Mouse (Mus musculus) kidney, adult 2 months (tissue): ENCODE measurements at regions not wholly inside any gene's neighbourhood (a gene's known extent, or its start where the extent isn't known, plus 50 kb on each side); places are given as distances from the start of the nearest gene placed in this dataset.

Experiments
- DNase-seq: peaks from one replicate; pipeline ENCODE4 v3.0.0; 2021
- H3K27ac ChIP-seq: fragments of 200-500 bp; 2 replicates; pipeline ENCODE4 v1.5.1; 2012; ENCODE audit warnings: low read depth, low read length, control low read depth, inconsistent platforms; ENCODE audit not compliant: insufficient read depth
- H3K27me3 ChIP-seq: fragments of 200-500 bp; replicated peaks from 2 replicates; pipeline ENCODE4 v1.6.1; 2012; ENCODE audit warnings: mild to moderate bottlenecking, moderate library complexity, low read length, inconsistent platforms; ENCODE audit not compliant: control insufficient read depth, insufficient read depth
- H3K36me3 ChIP-seq: fragments of 200-500 bp; 2 replicates; pipeline ENCODE4 v1.6.1; 2012; ENCODE audit warnings: mild to moderate bottlenecking, moderate library complexity, low read length, inconsistent platforms; ENCODE audit not compliant: control insufficient read depth, insufficient read depth
- H3K4me1 ChIP-seq: fragments of 200-500 bp; 2 replicates; pipeline ENCODE4 v1.6.1; 2011; ENCODE audit warnings: low read length; ENCODE audit not compliant: control insufficient read depth, insufficient read depth
- H3K4me3 ChIP-seq: fragments of 200-500 bp; 2 replicates; pipeline ENCODE4 v1.5.1; 2011; ENCODE audit warnings: mild to moderate bottlenecking, low read depth, low read length, control low read depth; ENCODE audit not compliant: insufficient read depth
- CTCF ChIP-seq: fragments of 200-500 bp; conservative IDR thresholded peaks from 2 replicates; pipeline ENCODE4 v1.5.1; 2011; ENCODE audit warnings: low read depth, mild to moderate bottlenecking, control low read depth, low read length, moderate library complexity, mixed read lengths; ENCODE audit not compliant: insufficient read depth, insufficient read length
- POLR2A ChIP-seq: fragments of 200-500 bp; IDR thresholded peaks from one replicate; pipeline ENCODE4 v1.6.1; 2011; ENCODE audit warnings: low read depth, low read length, control low read depth
- WGBS: fragments of 180-500 bp; shearing (Covaris S2); methylation state at CpG from one replicate; pipeline ENCODE4 v1.1.7; 2018; 5-methylcytosine and 5-hydroxymethylcytosine counted together

DNA sequence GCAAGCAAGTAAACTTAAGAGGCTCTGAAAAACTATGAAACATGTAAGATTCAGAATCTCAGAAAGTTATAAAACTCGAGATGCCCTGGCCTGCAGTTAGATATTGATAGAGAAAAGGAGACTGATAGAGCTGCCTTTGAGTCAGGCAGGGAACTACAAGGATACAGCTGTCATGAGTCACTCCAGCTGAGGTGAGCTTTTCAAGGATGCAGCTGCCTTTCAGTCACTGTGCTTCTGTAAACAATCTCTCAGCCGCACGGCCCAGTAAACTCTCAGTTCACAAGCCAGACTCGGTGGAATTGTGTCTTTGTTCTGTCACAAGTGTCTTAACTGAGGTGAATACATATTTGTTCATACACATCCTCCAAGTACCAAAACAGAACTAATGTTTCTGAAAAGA, 334.9 kb upstream of the Rsrc1 start:
- no peak for DNase-seq
- TF ChIP-seq POLR2A (no peak), CTCF (no peak)
- no peak overlapping the region for H3K27ac ChIP-seq

GRCm38 (mm10) chr3:66649271-66649670, 331.9 kb upstream of the Rsrc1 start:
- TF ChIP-seq POLR2A (no peak), CTCF (no peak)
- Histone ChIP-seq H3K36me3 (no peaks in the 10 kb centered on the region), H3K4me1 (no peaks in the 10 kb centered on the region), H3K27ac (no peak overlapping the region), H3K4me3 (no peak overlapping the region), H3K27me3 (no peaks in the 10 kb centered on the region)
- WGBS = 86% methylated on average over 4 of the region's 4 CpGs
- DNase-seq = no peak

More for the DNA sequence above, 334.9 kb upstream of the Rsrc1 start:
- Histone ChIP-seq H3K27me3 (no peaks in the 10 kb centered on the region), H3K4me3 (no peak overlapping the region), H3K36me3 (no peaks in the 10 kb centered on the region), H3K4me1 (no peaks in the 10 kb centered on the region)
- 24% methylated on average over 4 of the region's 4 CpGs for WGBS

DNA sequence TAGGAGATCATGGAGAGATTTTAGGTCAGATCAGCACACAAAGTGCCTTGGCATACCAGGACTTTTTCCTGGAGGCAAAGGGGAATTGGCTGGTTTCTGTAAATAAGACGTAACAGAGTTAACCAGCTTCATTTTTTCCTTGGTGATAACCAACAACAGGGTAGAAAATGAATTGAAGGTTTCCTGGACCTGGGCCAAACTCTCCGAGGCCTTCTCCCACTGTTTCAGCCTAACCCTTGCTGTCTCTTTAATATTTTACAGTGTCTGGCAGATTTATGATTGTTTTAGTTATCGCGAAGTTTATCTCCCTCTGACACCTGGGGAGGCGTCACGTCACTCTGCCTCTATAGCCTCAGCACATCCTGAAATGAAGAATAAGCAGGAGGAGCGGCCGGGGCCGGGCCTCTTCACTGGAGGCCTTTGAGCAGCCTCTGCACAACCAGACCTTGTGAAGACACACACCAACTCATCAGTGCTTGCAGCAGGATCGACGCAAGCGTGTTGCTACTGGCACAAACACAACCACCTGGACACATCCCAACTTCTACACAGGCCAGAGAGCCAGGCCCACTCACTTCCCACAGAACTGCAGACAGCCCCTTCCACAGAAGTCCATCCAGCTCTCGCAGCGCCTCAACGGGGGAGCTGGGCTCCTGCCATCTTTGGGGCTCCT, 331.0 kb upstream of the Rsrc1 start:
- 53% methylated on average over 15 of the region's 15 CpGs for WGBS
- Histone ChIP-seq H3K36me3 (no peaks in the 10 kb centered on the region), H3K27ac (no peak overlapping the region), H3K27me3 (no peaks in the 10 kb centered on the region), H3K4me1 (no peaks in the 10 kb centered on the region), H3K4me3 (no peak overlapping the region)
- TF ChIP-seq POLR2A (no peak), CTCF (no peak)
- DNase-seq = no peak

- no peaks in the 10 kb centered on the region for H3K27me3 ChIP-seq
- H3K4me3 ChIP-seq = no peak overlapping the region
- no peaks in the 10 kb centered on the region for H3K36me3 ChIP-seq
- H3K27ac ChIP-seq = no peak overlapping the region
- no peaks in the 10 kb centered on the region for H3K4me1 ChIP-seq
- TF ChIP-seq CTCF = no peak
- no peak for TF ChIP-seq POLR2A
- DNase-seq = no peak
- 52% methylated on average over 16 of the region's 16 CpGs for WGBS
These were observed 330.3 kb upstream of the Rsrc1 start for GRCm38 (mm10) chr3:66650749-66651472.

- no peaks in the 10 kb centered on the region for H3K27me3 ChIP-seq
- 79% methylated on average over 7 of the region's 7 CpGs for WGBS
- no peak for DNase-seq
These were observed 328.9 kb upstream of the Rsrc1 start for GRCm38 (mm10) chr3:66652139-66652846.

GRCm38 (mm10) chr3:66653961-66654360, 327.2 kb upstream of the Rsrc1 start:
- 82% methylated on average over 2 of the region's 2 CpGs for WGBS
- Histone ChIP-seq H3K27me3 (no peaks in the 10 kb centered on the region), H3K27ac (no peak overlapping the region), H3K4me3 (no peak overlapping the region), H3K36me3 (no peaks in the 10 kb centered on the region), H3K4me1 (no peaks in the 10 kb centered on the region)
- DNase-seq = no peak
- TF ChIP-seq POLR2A (no peak), CTCF (no peak)

More at GRCm38 (mm10) chr3:66652139-66652846, 328.9 kb upstream of the Rsrc1 start:
- Histone ChIP-seq H3K27ac (no peak overlapping the region), H3K36me3 (no peaks in the 10 kb centered on the region), H3K4me3 (no peak overlapping the region), H3K4me1 (no peaks in the 10 kb centered on the region)
- TF ChIP-seq CTCF (no peak), POLR2A (no peak)

DNA sequence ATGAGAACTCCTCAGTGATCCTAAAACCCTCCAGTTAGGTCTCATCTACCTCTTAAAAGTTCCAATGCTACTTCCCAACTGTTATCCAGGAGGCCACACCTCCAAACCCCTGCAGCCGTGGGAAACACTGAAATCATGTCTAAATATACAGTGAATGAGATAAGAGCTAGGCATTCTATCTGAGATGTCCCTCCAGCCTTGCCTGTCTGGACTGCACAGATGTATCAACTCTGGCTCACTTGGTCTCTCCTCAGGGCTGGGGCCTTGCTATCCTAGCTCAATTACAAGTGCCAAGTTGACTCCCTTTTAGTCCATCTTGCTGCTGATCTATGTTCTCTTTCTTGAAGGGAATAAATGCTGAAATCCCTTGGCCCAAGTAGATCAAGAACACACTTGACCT, 326.3 kb upstream of the Rsrc1 start:
- DNase-seq = no peak
- Histone ChIP-seq H3K27ac (no peak overlapping the region), H3K27me3 (no peaks in the 10 kb centered on the region), H3K4me3 (no peak overlapping the region), H3K36me3 (no peaks in the 10 kb centered on the region), H3K4me1 (no peaks in the 10 kb centered on the region)
- TF ChIP-seq CTCF (no peak), POLR2A (no peak)
- 56% methylated on average over 1 of the region's 1 CpGs for whole genome bisulfite sequencing
